Mouse (Mus musculus) midbrain, embryonic 14.5 days (tissue): ENCODE measurements at regions not wholly inside any gene's neighbourhood (a gene's known extent, or its start where the extent isn't known, plus 50 kb on each side); places are given as distances from the start of the nearest gene placed in this dataset.
"Not testable (repeated sequence)": the region's sequence is repeated elsewhere in the genome, so short reads cannot be mapped to it uniquely, and the experiment has no call there.

Experiments used
- ATAC-seq: fragments of 200-750 bp; cut with Nextera tagmentation; 2 replicates; pipeline ENCODE4 v1.8.0; 2017; ENCODE audit warnings: moderate number of reproducible peaks, moderate library complexity; ENCODE audit not compliant: low FRiP score, low TSS enrichment
- DNase-seq: peaks from one replicate; pipeline ENCODE4 v3.0.0-alpha.2; 2015
- H3K27ac ChIP-seq: fragments of 300-500 bp; sonication (generic); replicated peaks from 2 replicates; pipeline ENCODE4 v1.5.1; 2014; ENCODE audit warnings: mild to moderate bottlenecking, low read depth, low read length, moderate library complexity
- H3K27me3 ChIP-seq: fragments of 300-500 bp; sonication (generic); 2 replicates; pipeline ENCODE4 v1.6.1; 2014; ENCODE audit warnings: low read length, control low read depth, mixed read lengths; ENCODE audit not compliant: control insufficient read depth, insufficient read depth
- H3K36me3 ChIP-seq: fragments of 300-500 bp; sonication (generic); 2 replicates; pipeline ENCODE4 v1.6.1; 2014; ENCODE audit warnings: low read length, control low read depth; ENCODE audit not compliant: control insufficient read depth, insufficient read depth
- H3K4me1 ChIP-seq: fragments of 300-500 bp; sonication (generic); 2 replicates; pipeline ENCODE4 v1.6.1; 2014; ENCODE audit warnings: mild to moderate bottlenecking, antibody characterized with exemption, low read length, control low read depth; ENCODE audit not compliant: control insufficient read depth, insufficient read depth
- H3K4me2 ChIP-seq: fragments of 300-500 bp; sonication (generic); 2 replicates; pipeline ENCODE4 v1.6.1; 2014; ENCODE audit warnings: mild to moderate bottlenecking, low read length, moderate library complexity
- H3K4me3 ChIP-seq: fragments of 300-500 bp; sonication (generic); replicated peaks from 2 replicates; pipeline ENCODE4 v1.5.1; 2014; ENCODE audit warnings: low read depth, low read length
- H3K9ac ChIP-seq: fragments of 300-500 bp; sonication (generic); replicated peaks from 2 replicates; pipeline ENCODE4 v1.6.1; 2014; ENCODE audit warnings: mild to moderate bottlenecking, low read length, moderate library complexity
- H3K9me3 ChIP-seq: fragments of 300-500 bp; sonication (generic); 2 replicates; pipeline ENCODE4 v1.6.1; 2016; ENCODE audit warnings: low read length, control low read depth, mixed read lengths; ENCODE audit not compliant: control insufficient read depth
- WGBS: fragments of 180-500 bp; shearing (Covaris S2); extraction: QIAGEN DNeasy Blood & Tissue Kit; methylation state at CpG from one replicate; pipeline ENCODE4 v1.1.7; 2014; 5-methylcytosine and 5-hydroxymethylcytosine counted together

DNA sequence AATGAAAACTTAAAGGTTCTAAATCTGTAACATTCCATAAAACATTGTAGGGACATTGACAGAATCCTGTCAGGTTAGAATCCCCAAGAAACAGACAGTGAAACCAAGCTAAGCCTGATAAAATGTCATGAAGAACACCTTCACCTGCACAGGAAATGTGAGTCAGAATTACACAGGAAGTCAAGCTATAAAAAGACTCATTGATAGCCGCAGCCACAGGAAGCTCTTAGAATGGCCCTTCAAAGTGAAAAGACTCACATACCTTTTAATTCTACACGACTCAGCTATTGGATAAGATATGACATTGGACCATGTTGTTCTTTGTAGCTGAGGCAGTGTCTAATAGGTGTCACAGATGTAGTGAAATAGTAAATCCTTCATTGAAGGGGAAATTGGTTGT lies 55.3 kb downstream of the Spin2c start:
- WGBS, result 79% methylated on average over 2 of the region's 2 CpGs
- ATAC-seq (no peak), DNase-seq (no peak)
- no peaks in the 10 kb centered on the region for H3K4me1 ChIP-seq
- no peak overlapping the region for H3K9ac ChIP-seq
- H3K9me3 ChIP-seq, result no peaks in the 10 kb centered on the region
- no peak overlapping the region for H3K4me2 ChIP-seq
- no peak overlapping the region for H3K27ac ChIP-seq
- H3K27me3 ChIP-seq, result no peaks in the 10 kb centered on the region
- no peak overlapping the region for H3K4me3 ChIP-seq
- no peaks in the 10 kb centered on the region for H3K36me3 ChIP-seq

DNA sequence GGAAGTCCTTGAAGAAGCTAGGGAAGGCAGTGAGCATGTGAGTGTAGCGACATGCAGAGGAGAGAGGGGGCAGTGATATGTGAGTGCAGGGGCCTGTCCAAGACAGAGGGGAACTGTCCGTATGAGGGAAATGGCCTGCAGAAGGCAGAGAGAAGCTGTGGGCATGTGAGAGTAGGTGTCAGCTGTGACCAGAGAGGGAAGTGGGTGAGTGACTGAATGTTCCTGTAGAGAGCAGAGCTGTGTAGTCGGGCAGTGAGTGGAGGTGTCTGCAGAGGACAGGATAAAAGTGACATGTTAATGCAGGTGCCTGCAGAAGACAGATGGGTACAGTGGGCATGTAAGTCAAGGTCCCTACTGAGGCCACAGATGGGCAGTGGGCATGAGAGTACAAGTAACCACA lies 84.4 kb downstream of the Samt1 start:
- Histone ChIP-seq H3K4me1 (no peaks in the 10 kb centered on the region), H3K4me2 (no peak overlapping the region), H3K9ac (no peak overlapping the region), H3K27me3 (no peaks in the 10 kb centered on the region), H3K36me3 (no peaks in the 10 kb centered on the region), H3K4me3 (no peak overlapping the region), H3K27ac (no peak overlapping the region), H3K9me3 (no peaks in the 10 kb centered on the region)
- DNase-seq (no peak), ATAC-seq (no peak)
- 84% methylated on average over 3 of the region's 3 CpGs for WGBS

DNA sequence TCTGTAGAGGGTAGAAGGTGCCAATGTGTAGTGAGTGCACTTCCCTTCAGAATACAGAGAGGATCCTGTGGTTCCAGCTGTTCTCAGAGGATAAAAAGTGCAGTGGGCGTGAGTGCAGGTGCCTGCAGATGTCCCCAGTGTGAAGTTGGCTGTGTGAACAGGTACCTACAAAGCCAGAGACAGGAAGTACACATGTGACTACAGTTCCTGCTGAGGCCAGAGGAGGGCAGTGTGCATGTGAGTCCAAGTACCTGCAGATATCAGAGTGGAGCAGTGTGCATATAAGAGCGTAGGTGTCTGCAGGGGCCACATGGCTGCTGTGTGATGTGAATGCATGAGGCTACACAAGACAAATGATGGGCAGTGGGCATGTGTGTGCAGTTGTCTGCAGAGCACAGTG lies 79.9 kb downstream of the Samt1 start:
- Histone ChIP-seq H3K4me1 (no peaks in the 10 kb centered on the region), H3K27me3 (no peaks in the 10 kb centered on the region), H3K9me3 (no peaks in the 10 kb centered on the region), H3K4me2 (no peak overlapping the region), H3K9ac (no peak overlapping the region), H3K4me3 (no peak overlapping the region), H3K36me3 (no peaks in the 10 kb centered on the region), H3K27ac (no peak overlapping the region)
- WGBS, result 74% methylated on average over 2 of the region's 2 CpGs
- ATAC-seq, result no peak
- peak; percentile 0 for DNase-seq

DNA sequence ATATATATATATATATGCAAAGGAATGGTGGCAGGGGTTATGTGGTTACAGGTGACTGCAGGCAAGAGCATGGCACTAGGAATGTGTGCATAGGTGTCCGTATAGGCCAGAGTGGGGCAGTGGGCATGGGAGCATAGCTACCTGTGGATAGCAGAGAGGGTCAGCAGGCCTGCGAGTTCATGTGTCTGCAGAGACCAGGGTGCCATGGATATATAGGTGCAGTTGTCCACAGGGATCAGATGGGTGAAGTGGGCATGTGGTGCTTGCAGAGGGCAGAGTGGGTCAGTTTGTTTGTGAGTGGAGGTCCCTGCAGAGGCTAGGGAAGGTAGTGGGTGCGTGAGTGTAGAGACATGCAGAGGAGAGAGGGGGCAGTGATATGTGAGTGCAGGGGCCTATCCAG lies 76.3 kb downstream of the Samt1 start:
- ATAC-seq (no peak), DNase-seq (no peak)
- WGBS, result 94% methylated on average over 3 of the region's 3 CpGs
- Histone ChIP-seq H3K36me3 (no peaks in the 10 kb centered on the region), H3K4me1 (no peaks in the 10 kb centered on the region), H3K9ac (no peak overlapping the region), H3K27me3 (no peaks in the 10 kb centered on the region), H3K4me2 (no peak overlapping the region), H3K4me3 (no peak overlapping the region), H3K27ac (no peak overlapping the region), H3K9me3 (no peaks in the 10 kb centered on the region)

DNA sequence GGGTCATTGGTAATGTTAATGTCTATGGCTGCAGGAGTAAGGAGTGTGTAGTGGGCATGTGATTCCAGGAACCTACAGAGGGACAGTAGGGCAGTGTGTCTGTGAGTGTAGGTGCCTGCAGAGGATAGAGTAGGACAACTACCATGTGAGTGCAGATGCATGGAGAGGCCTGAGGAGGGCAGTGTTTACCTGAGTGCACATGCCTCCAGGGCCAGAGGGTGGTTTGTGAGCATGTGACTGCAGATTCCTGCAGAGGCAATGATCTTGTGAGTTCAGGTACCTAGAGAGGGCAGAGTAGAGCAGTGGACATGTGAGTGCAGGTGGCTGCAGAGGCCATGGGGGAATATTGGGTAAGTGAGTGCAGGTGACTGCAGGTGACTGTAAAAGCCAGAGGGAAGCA lies 75.1 kb downstream of the Samt1 start:
- no peak overlapping the region for H3K4me2 ChIP-seq
- H3K4me3 ChIP-seq, result no peak overlapping the region
- no peaks in the 10 kb centered on the region for H3K27me3 ChIP-seq
- DNase-seq (no peak), ATAC-seq (no peak)
- H3K9ac ChIP-seq, result no peak overlapping the region
- H3K4me1 ChIP-seq, result no peaks in the 10 kb centered on the region
- no peaks in the 10 kb centered on the region for H3K36me3 ChIP-seq
- no peaks in the 10 kb centered on the region for H3K9me3 ChIP-seq
- no peak overlapping the region for H3K27ac ChIP-seq

DNA sequence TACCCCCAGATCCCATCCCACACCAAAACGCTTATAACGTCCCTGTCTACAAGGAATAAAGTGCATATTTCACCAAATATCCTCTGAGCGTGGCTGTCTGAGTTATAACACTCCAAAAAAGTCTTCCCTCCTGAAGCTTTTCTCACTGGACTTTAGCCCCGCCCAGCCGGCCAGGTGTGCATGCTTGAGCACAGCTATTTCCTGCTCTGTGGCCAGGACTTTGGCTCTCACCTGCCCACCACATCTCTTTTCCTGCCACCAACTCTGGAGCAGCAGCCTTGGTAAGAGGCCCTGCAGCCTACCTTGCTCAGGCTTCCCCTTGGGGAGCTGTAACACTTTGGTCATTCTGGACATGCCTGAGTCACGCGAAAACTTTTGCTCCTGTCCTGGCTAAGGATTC lies 72.4 kb downstream of the Samt1 start:
- WGBS, result 89% methylated on average over 7 of the region's 7 CpGs
- Histone ChIP-seq H3K4me3 (no peak overlapping the region), H3K9me3 (no peaks in the 10 kb centered on the region), H3K27me3 (no peaks in the 10 kb centered on the region), H3K27ac (no peak overlapping the region), H3K36me3 (no peaks in the 10 kb centered on the region), H3K4me2 (no peak overlapping the region), H3K4me1 (no peaks in the 10 kb centered on the region), H3K9ac (no peak overlapping the region)
- ATAC-seq (no peak), DNase-seq (no peak)

DNA sequence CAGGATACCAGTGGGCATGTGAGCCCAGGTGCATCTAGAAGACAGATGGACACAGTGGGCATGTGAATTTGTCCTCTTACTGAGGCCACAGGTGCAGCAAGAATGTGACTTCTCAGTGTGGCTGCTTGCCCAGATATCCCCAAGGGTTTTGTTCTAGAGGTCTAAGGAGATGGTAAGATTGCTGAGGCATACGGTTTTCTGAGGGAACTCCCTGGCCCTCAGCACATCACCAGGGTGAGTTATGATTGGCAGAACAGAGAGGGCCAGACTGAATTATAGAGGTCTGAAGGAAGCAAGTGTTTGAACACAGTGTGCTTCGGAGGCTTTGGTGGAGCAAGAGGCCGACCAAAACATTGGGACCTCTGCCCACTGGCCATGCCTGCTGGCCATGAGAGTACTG lies 71.3 kb downstream of the Samt1 start:
- not testable (repeated sequence) for H3K4me3 ChIP-seq, H3K4me2 ChIP-seq, H3K9me3 ChIP-seq, H3K27ac ChIP-seq, ATAC-seq, H3K4me1 ChIP-seq, H3K9ac ChIP-seq, H3K36me3 ChIP-seq, H3K27me3 ChIP-seq, DNase-seq
- 82% methylated on average over 3 of the region's 3 CpGs for WGBS
